Mouse (Mus musculus): ENCODE data around the gene Prss56.

- TF ChIP-seq EP300 (IDR thresholded peaks at IDR 0.05; ENCODE audit: insufficient read depth, low read depth, low read length) (no peak), CTCF (IDR thresholded peaks at IDR 0.05; ENCODE audit: low read depth, low read length) (no peak), POLR2A (IDR thresholded peaks at IDR 0.05; ENCODE audit: insufficient read depth, low read length) (no peak)
Measured at GRCm38 (mm10) chr1:87201848-87202247, 18.7 kb downstream of the Prss56 start.
